Mouse (Mus musculus) heart, postnatal 14 days (tissue): ENCODE measurements around the gene Xrra1. TPM values are rescaled to one million over a fixed set of nuclear protein-coding genes. Genes with fewer than 3 reads are reported as not detected.

Source experiments
- DNase-seq, 2 experiments: peaks; one replicate each; pipeline ENCODE4 v3.0.0; 2021 to 2022
- intact Hi-C: fragments of 180-260 bp; cut with DNase I; formaldehyde crosslinking; loops from one replicate; pipeline ENCODE4 v1.15.1; 2025
- total RNA-seq, 2 experiments: library from RNA; stranded (reverse); gene quantifications; 2 replicates each; pipeline ENCODE4 v1.2.3; 2021

Xrra1 gene
- total RNA-seq, 2 experiments from 2014 or later = 1.1 TPM; not detected in 1

GRCm38 (mm10) chr7:99890168-99890755 is 31.3 kb downstream of the Xrra1 start:
- intact Hi-C loops = no loop called here
- DNase-seq = no peak

- intact Hi-C loops = no loop called here
- DNase-seq = no peak
Observed at GRCm38 (mm10) chr7:99891471-99891870, 32.6 kb downstream of the Xrra1 start.

GRCm38 (mm10) chr7:99892351-99892750 is 33.4 kb downstream of the Xrra1 start:
- no peak for DNase-seq
- intact Hi-C loops = no loop called here

GRCm38 (mm10) chr7:99893967-99894366 is 35.1 kb downstream of the Xrra1 start:
- DNase-seq = no peak
- intact Hi-C loops = no loop called here

- no peak for DNase-seq
Observed at GRCm38 (mm10) chr7:99894478-99894877, 35.6 kb downstream of the Xrra1 start.

GRCm38 (mm10) chr7:99896905-99897304 is 38.0 kb downstream of the Xrra1 start:
- intact Hi-C loops = no loop called here
- no peak for DNase-seq

More at GRCm38 (mm10) chr7:99894478-99894877, 35.6 kb downstream of the Xrra1 start:
- intact Hi-C loops = no loop called here

GRCm38 (mm10) chr7:99902208-99902607 is 43.3 kb downstream of the Xrra1 start:
- DNase-seq = no peak
- intact Hi-C loops = no loop called here

GRCm38 (mm10) chr7:99902918-99903665 is 44.2 kb downstream of the Xrra1 start:
- intact Hi-C loops = no loop called here
- DNase-seq = no peak

GRCm38 (mm10) chr7:99904421-99905005 is 45.6 kb downstream of the Xrra1 start:
- intact Hi-C loops = no loop called here
- DNase-seq = no peak

GRCm38 (mm10) chr7:99906346-99906745 is 47.4 kb downstream of the Xrra1 start:
- no peak for DNase-seq
- intact Hi-C loops = no loop called here

- intact Hi-C loops = no loop called here
- no peak for DNase-seq
Observed at GRCm38 (mm10) chr7:99907463-99907862, 48.5 kb downstream of the Xrra1 start.

GRCm38 (mm10) chr7:99911038-99911437 is 52.1 kb downstream of the Xrra1 start:
- no peak for DNase-seq
- intact Hi-C loops = no loop called here

- intact Hi-C loops = no loop called here
- no peak for DNase-seq
Observed at GRCm38 (mm10) chr7:99914316-99914715, 55.4 kb downstream of the Xrra1 start.

- intact Hi-C loops = no loop called here
- DNase-seq = no peak
Observed at GRCm38 (mm10) chr7:99915511-99915910, 56.6 kb downstream of the Xrra1 start.

- DNase-seq = peak; percentile 46 to 61
- intact Hi-C loops = no loop called here
Observed at GRCm38 (mm10) chr7:99916741-99917319, 57.9 kb downstream of the Xrra1 start.

- peak; percentile 40 to 54 for DNase-seq
- intact Hi-C loops = no loop called here
Observed at GRCm38 (mm10) chr7:99917320-99917844, 58.5 kb downstream of the Xrra1 start.

GRCm38 (mm10) chr7:99919164-99919563 is 60.2 kb downstream of the Xrra1 start:
- no peak for DNase-seq
- intact Hi-C loops = no loop called here

GRCm38 (mm10) chr7:99919971-99920370 is 61.1 kb downstream of the Xrra1 start:
- DNase-seq = no peak
- intact Hi-C loops = loop anchor here (10.0 kb wide), 1 partner anchor 195 kb away; no protein-coding TSS in a partner anchor

GRCm38 (mm10) chr7:99920416-99920815 is 61.5 kb downstream of the Xrra1 start:
- intact Hi-C loops = loop anchor here (10.0 kb wide), 1 partner anchor 194 kb away; no protein-coding TSS in a partner anchor
- DNase-seq = no peak

- peak; percentile 73 to 77 for DNase-seq
- intact Hi-C loops = loop anchor here (1.0 to 10.0 kb wide), 2 partner anchors 55 to 188 kb away; no protein-coding TSS in a partner anchor
Observed at GRCm38 (mm10) chr7:99926916-99927714, 68.2 kb downstream of the Xrra1 start.
